Mouse (Mus musculus) cerebellum, adult 9-11 months (tissue): ENCODE results near the gene Olfr109.

Experiments
- DNase-seq: peaks from one replicate; pipeline ENCODE4 v3.0.0; 2022

Gene Olfr109

GRCm38 (mm10) chr17:37458616-37459015 lies at the start of gene Olfr109:
Olfr109 (plus strand) TSS chr17:37458916.
- DNase-seq: no peak

- DNase-seq: no peak
Measured at GRCm38 (mm10) chr17:37413380-37413779, 45.3 kb upstream of the Olfr109 start.

- DNase-seq: no peak
Measured at GRCm38 (mm10) chr17:37445180-37445579, 13.5 kb upstream of the Olfr109 start, which contains the start of gene Olfr108. Olfr108 (plus strand) TSS chr17:37445480.

- DNase-seq: no peak
Measured at GRCm38 (mm10) chr17:37483452-37483851, 24.7 kb downstream of the Olfr109 start, which contains the start of gene H2-M2. H2-M2 (minus strand) TSS chr17:37483552.

- no peak for DNase-seq
Measured at GRCm38 (mm10) chr17:37491930-37492518, 33.3 kb downstream of the Olfr109 start, which contains the start of gene Olfr110. Olfr110 (plus strand) TSS chr17:37492468.

- DNase-seq: no peak
Measured at GRCm38 (mm10) chr17:37507730-37508129, 49.0 kb downstream of the Olfr109 start, which contains the start of gene Olfr111. Olfr111 (plus strand) TSS chr17:37508030.
